Mouse (Mus musculus): ENCODE measurements at regions not wholly inside any gene's neighbourhood (a gene's known extent, or its start where the extent isn't known, plus 50 kb on each side); places are given as distances from the start of the nearest gene placed in this dataset.

DNA sequence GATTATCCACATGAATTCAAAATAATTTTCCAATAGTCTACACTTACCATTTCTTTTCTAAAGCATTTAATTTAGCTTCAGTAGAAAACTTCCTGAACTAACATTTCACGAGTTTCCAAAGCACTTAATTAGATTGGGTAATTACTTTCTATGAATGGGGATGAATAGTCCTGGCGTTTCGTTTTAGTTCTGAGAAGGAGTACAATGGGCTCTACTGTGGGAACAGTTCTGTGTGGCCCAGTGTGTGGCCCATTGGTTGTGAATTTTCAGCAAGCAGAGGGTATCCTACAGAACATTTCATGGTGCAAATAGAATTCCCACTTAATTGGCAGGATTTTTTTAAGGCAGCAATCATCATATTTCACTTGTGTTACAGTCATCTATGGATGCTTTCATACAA, 95.5 kb downstream of the 1700017N19Rik start:
- DNase-seq = no peak

DNA sequence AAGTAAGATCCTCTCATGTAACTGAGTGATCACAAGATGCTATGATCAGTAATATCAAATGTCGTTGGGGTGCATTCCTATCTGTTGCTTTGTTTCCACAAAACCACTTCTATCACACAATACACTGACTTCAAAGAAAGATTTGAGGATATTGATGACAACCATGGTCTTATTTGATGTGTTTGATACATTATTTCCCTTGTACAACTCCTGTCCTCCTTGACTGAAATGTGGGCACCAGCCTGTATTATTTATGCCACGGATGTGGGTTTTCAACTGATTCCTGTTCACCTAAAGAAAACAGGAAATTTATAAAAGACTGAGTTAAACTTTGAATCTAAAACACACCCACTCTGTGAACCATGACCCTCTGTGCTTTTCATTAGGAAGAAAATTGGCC, 105.7 kb downstream of the 1700017N19Rik start:
- no peak for DNase-seq

DNA sequence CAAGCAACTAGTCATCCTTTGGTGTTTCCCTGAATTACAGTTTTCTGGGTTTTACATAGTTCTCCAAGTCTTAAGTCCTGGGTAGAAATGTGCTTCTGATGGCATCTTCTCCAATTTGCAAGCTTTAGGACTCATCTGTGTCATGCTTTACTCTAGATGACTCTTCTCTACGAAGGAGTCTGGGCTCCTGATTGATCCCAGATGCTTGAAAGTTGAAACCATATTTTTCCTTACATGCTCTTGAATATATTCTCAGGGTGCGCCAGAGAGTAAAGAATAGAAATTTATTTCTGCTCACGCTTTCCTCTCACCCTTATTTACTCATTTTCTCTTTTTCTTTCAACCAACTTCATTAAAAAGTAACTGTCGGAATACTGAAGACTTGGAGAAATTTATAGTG, 108.9 kb downstream of the 1700017N19Rik start:
- no peak for DNase-seq

DNA sequence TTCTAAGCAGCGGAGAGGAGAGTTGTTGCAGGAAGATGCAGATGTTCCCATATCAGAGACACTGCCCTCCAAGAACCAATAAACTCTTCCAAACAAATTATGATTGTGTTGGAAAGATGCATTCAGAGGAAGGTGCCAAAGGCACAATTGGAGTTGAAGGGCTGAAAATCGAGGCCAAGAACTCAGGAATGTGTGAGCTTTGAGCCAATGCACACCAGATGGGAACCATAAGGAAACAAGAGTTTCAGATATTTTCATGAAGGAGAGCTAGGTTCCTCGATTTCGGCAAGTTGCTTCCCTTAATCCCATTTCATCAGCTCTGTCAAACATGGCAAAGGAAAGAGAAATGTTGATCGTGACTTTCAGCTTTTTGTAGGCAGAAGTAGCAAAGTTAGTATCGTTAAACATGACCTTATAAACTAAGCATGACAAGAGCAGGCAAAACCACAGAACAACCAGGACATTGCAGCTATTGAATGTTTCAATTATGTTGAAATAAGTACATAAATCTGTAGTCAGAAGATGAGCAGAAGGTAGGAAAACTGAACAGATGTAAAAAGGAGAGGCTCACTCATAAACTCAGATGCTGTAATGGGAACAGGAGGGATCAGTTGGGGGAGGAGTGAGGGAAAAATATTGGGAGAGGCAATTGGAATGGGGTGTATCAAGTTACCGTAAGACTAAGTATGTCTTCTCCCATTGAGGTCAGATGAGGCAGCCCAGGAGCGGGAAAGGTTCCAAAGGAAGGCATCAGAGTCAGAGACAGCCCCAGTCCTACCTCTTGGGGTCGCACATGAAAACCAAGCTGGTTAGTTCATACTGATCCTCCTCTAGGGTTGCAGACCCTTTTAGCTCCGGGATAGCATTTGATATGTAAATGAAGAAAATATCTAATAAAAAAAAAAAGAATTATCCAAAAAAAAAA, 110.3 kb downstream of the 1700017N19Rik start:
- no peak for DNase-seq

DNA sequence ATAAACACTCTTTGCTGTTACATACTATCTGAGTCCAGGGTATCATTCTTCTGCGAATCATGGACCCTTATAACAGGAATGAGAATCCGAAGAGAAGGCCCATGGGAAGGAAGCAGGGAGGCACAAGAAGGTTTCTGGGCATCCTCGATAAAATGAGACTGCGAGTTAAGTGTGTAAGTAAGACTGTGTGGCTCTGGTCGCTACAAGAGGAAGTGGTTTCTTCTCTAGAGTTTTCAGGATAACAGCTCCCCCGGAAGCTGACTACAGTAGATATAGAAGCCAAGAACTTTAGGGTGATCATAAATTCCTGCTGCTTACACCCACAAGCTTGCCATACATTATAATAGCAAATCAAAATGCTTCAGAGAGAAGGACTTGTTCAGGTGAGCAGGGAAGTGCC, 111.7 kb downstream of the 1700017N19Rik start:
- DNase-seq = no peak

DNA sequence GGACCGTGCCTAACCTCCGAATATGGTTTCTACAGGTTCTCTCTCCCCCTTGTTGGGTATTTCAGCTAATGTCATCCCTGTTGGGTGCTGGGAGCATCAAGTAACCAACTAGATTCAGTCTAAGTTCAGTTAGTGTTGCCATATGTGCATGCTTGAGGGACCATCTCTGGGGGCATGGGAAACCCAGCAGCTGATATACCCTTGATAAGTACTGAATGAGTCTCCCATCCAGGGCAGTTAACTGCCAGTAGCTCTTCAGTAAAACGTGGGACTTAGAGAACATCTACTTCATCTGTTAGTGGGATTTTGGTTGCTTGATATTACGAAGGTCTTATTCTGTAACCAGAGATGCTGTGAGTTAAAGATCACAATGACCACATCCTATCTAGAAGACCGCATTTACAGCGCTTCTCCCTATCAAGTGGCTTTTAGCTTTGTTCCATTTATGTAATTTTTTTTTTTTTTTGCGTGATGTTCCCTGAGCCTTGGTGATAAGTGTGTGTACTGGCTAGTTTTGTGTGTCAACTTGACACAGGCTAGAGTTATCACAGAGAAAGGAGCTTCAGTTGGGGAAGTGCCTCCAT, 125.9 kb downstream of the 1700017N19Rik start:
- no peak for DNase-seq

DNA sequence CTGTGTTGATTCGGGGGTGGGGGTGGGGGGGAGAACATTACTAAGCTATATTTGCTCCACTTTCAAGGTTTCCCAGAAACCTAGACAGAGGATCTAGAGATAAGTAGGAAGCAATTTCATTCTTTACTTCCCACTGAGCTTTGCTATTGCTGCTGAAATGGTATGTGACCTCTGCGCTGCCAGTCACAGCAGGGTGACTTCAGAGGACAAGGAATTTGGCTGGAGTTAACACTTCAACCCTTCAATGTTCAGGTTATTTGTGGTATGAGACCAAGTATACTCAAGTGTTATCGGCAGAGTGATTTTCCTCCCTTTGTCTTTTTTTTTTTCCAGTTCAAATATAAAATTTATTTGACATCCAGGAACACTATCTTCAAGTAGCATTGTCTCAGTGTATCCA, 128.3 kb downstream of the 1700017N19Rik start:
- DNase-seq = no peak

DNA sequence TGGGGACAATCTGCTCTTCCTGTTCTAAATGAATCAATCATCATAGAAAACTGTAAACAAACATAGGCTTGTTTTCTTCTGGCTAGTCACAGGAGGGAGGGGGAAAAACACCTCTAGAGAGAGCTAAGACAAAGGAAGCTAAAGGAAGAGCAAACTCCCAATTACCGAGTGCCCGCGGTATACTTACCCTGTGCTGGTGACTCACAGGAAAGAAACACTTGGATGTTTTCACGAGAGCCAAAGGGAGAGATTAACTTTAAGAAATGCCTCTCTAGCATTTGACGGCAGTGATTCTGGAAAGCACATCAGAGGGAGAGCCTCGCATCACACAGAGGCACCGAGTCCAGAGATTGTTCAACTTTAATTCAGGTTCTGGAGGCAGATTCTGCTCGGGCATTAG, 151.0 kb downstream of the 1700017N19Rik start:
- no peak for DNase-seq

DNA sequence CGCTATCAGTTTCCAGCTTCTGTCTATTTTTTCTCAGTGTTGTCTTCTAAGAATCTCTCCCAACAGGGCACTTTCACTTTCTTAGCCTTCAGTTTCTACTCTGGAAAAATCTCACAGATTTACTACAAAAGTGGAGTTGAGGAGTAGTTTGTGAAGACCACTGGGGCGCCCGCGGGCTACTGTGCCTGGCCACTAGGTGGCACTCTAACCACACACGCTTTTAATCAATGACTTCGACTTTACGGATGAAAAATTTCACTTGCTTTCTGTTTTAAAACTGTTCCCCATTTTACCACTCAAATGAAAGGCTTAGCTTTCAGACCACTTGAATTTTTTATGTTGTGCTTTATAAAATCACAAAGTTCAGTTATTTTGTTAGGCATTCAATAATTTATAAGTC, 151.8 kb downstream of the 1700017N19Rik start:
- DNase-seq = peak; percentile 26

DNA sequence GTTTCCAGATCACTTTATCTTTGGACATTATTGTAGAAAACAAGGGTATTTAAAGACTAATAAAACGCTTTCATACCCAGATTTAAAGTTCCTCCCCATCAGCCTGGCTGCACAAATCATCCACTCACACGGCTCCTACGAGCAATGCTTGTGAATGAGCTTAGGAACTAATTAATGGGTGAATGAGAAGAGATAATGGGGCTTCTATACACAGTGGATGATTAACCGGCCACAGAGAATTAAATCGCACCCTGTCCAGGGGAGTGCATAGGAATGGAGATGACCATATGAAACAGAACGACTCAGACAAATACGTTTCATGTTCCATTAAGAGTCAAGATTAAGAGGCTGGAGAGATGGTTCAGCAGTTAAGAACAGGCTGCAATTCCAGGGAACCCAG, 155.9 kb downstream of the 1700017N19Rik start:
- no peak for DNase-seq

DNA sequence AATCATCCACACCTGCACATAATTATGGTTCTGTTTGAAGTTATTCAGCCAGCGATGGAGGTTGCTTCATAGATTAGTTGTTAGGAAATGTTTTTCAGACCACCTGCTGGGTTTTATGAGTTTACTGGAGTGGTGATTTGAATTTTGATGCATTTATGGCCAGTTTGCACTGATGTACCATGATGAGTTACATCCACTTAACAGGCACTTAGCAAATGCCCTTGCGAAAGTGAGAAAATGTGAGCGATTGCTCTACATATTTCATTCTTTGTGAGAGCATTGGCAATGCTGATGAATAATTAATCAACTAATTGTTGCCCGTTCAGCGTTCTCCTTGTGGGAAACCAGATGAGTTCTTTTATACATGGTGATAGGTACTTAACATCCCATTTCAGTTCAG, 164.7 kb downstream of the 1700017N19Rik start:
- DNase-seq = no peak

DNA sequence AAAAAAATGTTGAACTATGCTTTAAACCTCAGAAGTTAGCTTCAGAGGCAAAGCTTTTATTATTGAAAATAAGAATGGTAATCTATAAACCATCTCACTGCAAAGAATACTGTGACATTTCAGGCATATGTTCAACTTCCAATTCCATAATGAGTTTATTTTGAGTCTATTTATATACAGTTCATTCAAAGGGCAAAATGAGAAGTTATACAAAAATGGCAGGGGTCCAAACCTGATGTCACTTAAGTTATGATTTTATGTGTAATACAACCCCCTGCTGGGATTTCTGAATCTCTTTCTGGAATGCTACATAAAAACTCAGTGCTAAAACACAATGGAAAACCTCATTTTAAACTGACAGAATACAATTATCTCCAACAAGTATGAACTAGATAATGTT, 184.0 kb downstream of the 1700017N19Rik start:
- DNase-seq = no peak

DNA sequence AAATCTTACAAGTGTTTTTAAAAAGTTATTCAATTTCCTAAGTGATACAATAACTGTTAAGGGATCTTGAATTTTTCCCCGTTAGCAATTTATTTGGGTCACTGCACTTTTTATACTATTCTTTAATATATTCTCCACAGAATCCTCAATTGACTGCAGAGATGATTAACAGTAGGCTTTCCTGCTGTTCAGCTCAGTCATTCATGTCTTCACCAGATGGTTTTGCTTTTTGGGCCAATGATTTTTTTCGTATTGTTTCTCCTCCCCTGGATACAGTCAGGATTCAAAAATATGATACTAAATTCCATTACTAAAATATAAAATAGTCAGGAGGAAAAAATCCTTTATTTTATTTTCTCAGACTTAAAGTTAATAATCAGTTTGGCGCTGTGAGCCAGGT, 201.9 kb downstream of the 1700017N19Rik start:
- no peak for DNase-seq

DNA sequence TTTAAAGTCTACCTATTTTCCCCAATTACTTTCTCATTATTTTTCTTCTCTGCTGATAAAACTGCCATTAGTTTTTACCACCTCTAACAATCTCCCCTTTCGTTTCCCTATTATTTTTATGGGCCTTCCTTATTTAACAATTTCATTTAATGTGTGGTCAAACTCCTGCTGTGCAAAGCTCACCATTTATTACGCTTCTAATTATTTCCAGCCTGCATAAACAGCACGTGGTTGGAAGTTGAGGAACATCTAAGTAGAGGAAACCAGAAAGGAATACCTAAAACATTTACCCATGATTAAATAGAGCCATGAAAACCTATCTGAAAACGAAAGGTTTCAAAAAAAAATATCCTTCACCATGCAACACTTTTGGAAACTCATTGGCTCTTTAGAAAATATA, 202.3 kb downstream of the 1700017N19Rik start:
- DNase-seq = no peak

DNA sequence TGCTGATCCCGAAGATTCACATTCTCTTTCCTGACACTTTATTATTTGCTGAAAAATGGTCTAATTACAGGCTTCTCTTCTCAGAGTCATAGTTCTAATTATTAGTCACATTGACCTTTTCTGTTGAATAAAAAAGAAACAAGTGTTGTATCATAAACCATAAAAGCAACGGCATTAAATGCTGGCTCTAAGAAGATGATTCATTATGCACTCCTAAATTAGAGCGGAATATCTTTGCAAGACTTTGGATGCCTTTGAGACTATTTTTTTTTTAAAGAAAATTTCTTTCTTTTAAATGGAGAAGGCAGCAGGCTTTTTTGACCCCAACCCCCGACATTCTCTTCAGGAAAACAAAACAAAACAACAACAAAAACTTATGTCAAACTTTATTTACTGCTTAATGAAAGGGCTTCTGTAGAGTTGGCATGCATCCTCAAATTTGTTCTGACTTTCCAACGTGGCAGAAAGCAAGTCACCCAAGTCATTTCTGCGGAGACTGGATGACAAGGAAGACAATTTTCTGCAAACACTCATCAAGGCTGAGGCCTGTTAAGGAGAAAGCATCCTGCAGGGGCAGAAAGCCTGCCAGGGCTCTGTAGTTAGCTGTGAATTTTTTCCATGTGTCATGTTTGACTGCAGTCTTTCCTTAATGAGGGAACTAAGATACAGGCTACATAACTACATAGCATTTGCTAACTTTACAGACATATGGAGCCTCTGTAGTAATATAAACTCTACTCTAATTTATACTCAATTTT, 205.1 kb downstream of the 1700017N19Rik start:
- DNase-seq = no peak

DNA sequence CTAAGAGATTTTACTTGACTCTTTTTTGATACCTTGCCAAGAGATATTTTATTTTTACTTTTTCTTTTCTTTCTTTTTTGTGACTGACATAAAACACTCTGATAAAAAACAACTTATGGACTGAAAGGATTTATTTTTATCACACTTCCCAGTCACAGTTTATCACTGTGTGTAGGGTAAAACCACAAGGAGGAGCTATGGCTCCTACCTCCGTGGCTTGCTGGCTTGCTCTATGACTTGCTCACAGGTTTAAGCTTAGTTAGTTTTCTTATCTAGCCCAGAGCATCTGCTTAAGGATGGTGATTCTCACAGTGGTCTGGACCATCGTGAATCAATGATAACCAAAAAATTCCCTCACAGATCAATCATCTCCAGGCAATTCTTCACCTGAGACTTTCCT, 221.4 kb downstream of the 1700017N19Rik start:
- no peak for DNase-seq

DNA sequence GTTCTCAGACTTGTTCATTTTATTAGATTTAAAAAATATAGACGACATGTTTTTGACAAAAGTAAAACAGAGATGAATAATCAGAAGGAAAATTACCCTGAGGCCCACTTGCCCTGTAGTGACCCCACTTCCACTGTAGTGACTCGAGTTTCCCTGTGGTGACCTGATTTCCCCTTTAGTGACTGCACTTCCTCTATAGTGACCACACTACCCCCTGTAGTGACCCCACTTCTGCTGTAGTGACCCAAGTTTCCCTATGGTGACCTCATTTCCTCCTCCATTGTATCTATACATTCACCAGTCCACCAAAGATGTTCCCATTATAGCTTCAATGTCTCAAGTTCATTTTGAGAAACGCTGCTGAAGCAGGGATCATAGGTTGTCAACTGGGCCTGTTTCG, 244.5 kb downstream of the 1700017N19Rik start:
- DNase-seq = no peak

DNA sequence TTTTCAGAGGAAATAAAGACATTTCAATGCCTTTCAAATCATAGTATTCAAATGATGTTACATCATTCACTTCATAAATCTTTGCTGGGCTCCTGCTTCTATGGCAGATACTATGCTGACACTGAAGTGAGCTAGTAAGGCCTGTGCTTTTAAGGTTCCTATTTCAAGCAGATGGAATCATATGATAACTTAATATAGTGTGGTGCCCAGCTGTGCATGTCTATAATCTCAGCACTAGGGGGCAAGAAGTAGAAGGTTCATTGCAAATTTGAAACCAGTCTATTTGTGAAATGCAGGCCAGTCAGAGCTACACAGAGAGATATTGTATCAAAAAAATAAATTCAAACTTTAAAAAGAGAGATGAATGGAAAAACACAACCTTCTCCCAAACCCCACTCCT, 262.9 kb downstream of the 1700017N19Rik start:
- DNase-seq = no peak

DNA sequence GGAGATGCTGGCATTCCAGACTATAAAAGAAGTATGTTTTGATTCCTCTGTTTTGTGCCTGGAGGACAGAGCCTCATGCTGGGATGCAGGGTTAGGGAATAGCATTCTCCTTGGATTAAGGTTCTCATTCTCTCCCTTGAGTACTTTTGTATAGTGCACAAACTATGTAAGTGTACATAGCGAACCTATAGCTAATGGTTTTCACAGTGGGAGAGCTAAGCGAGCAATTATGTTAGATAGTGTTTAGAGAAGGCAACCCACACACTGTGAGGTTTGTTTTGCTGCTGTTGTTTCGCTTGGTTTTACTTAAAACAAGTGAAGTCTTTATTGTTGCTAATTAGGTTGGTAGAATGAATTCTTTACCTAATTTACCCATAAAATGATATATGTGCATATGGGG, 266.2 kb downstream of the 1700017N19Rik start:
- DNase-seq = no peak

DNA sequence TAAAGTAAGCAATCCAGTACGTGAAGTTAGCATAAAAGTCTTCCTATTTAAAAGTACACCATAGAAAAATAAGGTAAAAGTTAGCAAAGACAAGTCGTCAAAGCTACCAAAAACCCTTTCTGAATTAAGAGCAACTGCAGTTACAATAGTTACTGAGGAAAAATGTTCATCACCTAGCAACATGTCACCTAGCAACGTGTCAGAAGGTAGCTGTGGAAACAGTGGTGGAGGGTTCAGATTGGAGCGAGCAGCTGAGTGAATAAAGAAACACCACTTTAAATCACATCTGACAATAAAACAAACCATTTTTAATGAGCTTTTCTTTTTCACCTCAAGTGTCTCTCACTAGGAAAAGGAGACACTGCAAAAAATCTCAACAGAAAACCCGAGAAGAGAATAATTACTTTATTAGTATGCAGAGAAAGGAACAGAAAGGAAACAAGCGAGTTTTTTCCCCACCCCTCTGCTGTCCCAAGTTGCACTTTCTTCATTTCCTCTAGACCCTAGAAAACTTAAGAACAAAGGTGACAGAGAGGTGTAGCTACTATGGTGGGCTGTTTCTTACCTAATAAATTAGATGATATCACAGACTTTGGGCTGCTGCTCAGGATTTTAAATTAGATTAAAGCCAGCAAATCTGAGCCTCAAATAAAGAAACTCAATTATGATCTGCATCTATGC, 275.4 kb downstream of the 1700017N19Rik start:
- DNase-seq = no peak

DNA sequence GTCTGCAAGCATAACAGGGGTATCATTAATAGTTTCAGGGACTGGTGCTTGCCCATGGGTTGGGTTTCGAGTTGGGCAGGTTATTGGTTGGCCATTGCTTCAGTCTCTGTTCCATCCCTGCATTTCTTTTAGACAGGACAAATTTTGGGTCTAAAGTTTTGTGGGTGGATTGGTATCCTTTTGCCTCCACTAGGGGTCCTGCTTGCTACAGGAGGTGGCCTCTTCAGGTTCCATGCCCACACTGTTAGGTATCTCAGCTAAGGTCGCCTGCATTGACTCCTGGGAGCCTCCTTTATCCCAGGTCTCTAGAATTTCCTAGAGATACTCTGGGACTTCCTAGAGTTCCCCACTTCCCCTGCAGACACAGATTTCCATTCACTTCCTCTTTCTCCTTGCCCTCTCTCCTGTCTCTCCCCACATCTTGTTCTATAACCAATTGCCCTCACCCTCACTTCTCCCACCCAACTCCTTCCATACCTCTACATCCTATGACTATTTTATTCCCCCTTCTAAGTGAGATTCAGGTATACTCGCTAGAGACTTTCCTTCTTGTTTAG, 278.2 kb downstream of the 1700017N19Rik start:
- DNase-seq = no peak

DNA sequence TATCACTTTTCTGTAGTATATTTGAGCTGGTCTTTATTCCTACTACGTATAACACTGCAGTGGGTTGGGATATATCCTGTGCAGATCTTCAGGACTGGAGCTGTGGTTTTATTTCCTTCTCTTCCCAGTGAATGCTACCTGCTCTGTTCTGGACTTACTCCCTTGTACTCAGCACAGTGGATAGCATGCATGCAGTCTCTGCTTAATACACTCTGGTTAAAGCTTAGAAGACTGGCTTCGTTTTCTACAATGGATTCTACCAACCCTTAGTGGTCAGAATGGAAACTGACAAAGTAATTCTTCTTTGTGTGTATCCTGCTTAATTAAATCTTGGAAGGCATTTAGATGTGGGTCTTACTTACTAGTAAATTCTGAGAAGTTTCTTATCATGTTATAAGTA, 292.3 kb downstream of the 1700017N19Rik start:
- no peak for DNase-seq

Data from adrenal gland, adult 2 months (tissue).